Mouse (Mus musculus): ENCODE measurements around the gene Mgat3.

The Mgat3 gene

DNA sequence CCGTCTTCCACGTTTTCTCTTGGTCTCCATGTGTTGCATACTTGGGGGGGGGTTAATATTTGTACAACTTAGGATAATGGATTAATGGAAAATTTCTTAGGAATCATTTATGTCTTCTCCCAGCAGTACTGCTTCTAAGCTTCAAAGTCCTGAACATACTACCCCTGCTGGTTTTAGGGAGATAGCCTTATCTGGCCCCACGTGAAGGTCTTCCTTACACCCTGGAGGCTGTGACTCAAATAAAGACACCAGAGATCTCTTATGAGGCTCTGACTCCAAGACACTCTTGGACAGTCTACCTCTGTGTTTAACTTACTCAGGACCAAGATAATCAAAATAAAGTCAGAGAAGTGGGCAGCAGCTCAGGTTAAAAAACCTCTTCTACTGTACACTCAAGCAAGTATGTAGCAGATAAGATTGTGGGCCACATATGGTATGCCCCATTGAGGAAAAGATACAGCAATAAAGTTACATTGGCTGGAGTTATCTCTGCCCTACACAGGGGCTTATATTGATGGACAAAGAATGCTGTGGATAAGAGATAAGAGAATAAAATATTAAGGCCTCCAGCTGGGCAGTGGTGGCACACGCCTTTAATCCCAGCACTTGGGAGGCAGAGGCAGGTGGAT is 8.7 kb downstream of the Mgat3 start:
- DNase-seq = no peak

DNA sequence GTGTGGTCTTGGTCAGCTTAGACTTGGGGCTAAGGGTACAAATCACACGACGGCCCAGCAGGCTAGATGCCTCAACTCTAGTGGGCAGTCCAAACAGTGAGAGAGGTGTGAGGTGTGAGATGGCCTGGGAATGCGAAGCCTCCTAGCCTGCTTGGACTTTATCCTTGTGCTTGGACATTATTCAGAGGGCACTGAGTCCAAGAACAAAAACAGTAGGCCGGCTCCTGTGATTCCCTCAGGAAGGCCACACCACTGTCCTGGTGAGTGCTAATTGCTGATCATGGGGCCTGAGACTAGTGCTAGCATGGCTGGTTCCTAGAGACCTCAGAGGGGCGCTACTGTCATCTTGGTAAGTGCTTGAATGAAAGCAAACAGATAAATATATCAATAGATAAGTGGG is 15.4 kb downstream of the Mgat3 start:
- DNase-seq = peak; percentile 89

DNA sequence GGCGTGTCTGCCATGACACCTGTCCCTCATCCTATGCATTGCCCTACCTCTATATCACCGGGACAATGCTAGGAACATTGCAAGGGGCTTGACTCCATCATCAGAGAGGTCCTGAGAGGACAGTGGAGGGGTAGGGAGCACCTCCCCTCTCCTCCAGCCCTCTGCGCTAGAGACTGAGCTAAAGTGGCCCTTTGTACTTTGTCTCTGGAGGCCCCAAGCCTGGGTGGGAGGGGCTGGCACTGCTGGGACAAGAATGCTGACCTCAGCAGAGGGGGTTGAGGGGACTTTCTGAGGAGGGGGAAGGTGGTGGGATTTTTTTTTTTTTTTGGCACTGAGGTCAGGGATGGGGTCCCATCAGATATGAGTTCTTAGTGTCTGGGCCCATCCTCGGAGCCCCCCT is 16.6 kb downstream of the Mgat3 start:
- DNase-seq = peak; percentile 77

DNA sequence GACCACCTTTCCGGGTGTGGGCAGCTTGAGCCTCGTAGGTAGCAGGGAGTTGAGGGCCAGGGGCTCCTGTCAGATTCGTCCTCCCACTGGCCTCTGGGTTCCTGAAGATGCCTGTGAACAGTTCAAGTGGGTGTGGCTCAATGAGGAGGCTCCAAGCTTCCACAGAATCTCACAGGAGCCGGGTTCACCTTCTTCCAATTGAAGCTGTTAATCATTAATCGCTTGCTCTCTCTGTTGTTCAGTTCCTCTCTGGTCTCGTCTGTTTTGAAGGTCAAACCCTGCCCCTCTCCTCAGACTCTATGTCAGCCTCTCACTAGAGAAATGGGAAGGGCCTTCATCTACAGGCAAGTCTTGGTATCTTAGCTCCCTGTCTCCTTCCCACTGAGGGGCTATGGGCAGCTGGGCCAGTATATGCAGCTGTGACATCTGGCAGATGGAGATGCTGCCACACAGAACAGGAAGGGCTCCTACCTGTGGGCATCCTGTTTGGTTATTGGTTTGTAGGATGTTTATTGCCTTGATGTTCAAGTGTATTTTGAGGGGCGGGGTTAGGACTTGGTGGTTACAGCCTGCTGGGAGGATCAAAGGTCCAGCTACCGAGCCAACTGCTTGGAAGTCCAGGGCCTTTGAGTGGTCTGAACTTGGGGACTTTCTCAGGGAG is 18.2 kb downstream of the Mgat3 start:
- DNase-seq = peak; percentile 82

DNA sequence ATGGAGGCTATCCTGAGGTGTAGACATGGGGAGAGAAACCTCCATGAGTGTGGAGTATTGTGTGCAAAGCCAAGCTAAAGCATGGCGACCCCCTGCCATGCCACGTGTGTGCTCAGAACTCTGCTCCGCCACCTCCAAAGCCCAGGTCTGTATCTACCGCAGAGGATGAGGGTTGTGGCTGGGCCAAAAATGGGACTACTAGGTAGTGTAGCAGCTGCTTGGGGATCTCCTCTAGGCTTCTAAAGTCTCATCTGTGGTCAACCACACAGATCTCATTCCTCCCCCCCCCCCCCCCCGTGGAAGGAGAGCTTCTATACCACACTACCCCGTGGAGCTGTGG is 18.7 kb downstream of the Mgat3 start:
- DNase-seq = no peak

DNA sequence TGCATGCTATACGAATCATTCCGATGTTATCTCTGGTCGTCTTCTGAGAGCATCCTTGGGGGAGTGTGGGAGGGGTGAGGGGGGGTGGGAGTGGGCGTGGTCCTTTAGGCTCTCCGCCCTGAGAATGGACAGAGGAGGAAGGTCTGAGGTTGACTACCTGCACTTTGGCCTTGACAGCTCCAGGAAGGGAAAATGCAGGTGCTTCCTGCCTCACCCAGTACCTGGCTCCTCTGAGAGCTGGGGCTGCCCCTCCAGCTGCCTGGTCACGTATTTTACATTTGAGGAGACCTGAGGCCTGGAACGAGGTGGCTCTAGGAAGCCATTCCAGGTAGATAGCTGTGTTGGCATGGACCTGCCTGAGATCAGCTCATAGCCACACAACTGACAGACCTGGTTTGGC is 19.3 kb downstream of the Mgat3 start:
- peak; percentile 45 for DNase-seq

DNA sequence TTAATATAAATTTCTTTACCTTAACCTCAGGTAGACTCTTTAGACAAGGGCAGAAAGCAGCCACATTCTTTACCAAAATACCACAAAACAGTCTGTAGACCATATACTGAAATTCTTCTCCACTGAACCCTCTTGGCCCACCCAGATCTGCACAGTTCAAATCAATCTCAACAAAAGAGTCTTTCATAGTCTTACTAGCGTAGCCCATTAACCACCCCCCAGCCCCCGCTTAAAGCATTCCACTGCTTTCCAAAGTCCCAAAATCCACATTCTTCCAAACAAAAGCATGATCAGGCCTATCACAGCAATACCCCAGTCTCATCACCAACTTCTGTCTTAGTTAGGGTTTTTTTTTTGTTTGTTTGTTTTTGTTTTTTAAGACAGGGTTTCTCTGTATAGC is 26.0 kb downstream of the Mgat3 start:
- DNase-seq = no peak

DNA sequence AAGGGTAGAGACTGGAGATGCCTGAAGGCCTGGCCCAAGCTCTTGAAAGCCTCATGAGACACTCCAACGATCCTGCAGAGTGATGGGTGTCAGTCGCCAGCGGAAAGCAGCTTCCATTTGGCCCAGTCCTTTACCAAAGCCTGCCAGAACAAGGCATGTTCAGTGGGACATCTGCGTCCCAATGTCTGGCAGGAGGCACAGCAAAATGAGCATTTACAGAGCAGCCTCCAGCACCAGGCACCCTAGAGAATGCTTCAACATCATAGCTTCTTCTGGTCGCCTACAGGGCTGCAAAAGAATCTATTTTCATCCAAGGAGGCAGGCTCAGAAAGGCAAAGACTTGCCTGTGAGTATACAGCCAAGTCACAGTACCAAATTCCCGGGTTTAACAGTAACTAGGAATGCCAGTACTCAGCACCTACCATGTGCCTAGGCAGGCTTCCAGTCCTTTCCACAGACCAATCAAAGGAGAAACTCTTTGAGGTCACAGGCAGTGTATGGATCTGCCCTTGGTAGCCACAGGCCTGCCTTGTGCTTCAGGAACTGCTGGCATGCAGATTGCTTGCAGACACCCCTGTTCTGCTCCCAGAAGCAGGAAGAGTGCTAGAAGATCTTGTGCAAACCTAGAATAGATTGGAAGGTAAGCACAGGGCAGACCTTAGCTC is 28.7 kb downstream of the Mgat3 start:
- DNase-seq = peak; percentile 69

DNA sequence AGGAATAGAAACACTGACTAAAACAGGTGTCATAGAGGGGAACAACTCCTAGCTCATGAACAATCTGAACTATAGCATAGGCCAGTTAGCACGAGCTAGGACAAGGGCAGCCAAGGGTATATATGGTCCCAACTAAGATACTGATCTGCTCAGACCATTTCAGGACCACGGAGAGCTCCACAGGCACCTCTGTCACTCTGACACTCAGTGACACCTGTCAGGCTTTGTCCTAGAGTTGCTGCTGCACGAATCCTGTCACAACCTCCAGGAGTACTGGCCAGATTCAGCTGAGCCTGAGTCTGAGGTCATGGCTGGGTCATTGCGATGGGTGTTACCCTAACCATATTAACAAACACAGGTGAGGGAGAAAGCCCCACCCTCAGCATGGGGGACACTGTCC is 29.9 kb downstream of the Mgat3 start:
- DNase-seq = no peak

DNA sequence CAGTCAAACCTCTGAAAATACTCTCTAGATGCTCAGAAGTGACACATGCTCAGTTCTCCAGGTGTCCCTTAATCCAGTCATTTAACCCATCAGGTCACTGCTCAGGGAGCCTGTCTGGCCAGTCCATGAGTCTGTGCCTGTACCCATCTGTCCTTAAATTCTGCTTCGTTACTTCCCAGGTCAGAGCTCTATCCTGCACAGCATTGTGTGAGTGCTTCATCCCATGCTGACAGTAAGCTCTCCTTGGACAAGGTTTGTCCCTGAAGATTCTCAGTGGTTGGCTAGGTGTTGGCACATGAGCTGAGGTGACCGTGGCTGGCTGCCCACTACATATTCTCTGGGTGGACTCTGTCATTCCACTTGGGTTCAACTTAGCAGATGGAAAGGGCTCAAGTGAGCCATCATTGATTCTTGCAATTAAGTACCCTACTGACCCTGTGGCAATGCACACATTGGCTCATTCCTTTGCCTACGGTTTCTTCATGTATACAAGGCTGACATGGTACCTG is 32.6 kb downstream of the Mgat3 start:
- no peak for DNase-seq

DNA sequence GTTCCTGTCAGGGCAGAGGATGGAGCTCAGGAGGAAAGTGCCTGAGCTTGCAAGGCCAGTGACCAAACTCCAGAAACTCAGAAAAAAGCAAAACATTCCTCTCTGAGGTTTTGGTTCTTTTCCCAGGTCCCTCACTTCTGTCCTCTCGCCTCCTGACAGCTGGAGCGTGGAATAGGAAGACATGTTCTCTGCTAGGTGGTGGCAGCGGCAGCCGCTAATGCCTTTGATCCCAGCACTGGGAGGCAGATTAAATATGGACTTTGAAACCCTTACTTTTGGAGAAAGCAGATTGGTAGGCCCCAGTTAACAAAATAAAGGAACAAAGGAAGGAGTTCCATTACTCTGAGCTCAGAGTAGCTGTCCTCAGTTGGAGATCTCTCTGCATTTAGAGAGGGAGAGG is 34.9 kb downstream of the Mgat3 start:
- peak; percentile 68 for DNase-seq

DNA sequence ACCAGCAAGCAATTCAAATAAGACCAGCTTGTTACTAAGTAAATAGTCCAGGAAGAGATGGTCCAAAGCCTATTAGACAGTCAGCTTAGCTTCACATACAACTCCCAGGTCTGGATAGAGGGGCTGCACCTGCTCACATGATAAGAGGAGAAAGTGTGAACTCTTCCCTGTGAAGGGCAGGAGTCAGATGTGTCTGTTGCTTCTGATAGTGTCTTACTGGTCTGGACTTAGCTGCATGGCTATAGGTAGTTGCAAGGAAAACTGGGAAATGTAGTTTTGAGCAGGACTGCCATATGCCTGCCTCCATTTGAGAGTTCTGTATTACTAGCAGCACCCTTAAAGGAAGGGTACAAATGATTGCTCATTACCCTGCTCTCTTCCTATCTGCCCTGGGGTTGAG is 40.2 kb downstream of the Mgat3 start:
- no peak for DNase-seq

DNA sequence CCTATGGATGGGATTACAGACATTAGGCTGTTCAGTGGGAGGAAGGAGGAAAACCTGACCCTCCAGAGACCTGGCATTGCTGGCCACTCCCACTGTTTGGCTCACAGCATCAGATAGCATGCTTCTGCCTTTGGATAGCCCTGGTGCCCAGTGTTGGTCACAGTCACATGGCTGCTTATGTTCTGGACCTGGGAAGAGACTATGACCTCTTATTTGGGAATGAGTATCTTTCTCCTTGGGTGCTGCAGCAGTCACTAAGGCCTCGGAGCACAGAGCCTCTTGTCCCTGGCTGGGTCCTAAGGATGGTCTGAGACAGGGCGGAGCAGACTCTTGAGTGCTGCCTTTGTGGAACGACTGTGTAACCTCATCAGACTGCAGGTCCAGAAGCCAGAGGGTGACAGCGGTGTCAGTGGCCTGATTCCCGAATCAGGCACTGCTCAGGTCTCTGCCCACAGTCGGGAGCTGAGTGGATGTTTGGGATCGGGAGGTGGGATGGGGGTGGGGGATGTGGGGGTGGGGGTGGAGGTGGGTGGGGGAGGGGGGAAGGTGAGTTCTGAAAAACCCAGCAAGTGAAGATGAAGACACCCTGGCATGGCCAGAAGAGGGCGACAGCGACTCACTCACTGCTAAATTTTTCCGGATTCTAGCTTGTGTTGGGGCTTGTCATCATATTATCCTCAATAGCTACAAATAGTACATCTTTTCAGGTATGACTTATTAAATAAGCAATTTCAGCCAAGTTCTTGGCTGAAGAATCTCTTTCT is 42.4 kb downstream of the Mgat3 start:
- DNase-seq = no peak

DNA sequence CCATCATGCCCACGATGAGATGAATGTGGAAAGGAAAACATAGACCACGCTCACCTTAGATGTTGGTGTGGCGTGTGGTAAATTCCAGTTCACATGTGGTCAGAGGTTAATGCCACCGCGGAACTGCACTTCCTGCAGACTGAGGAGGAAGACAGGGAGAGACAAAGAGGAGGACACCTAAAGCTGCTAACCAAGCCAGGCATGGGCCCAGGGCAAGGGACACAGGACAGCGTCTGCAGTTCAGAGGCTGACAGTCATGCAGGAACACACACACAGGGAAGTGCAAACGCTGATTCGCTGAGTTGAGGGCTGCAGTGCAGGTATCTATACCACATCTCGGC is 42.9 kb downstream of the Mgat3 start:
- DNase-seq = no peak

DNA sequence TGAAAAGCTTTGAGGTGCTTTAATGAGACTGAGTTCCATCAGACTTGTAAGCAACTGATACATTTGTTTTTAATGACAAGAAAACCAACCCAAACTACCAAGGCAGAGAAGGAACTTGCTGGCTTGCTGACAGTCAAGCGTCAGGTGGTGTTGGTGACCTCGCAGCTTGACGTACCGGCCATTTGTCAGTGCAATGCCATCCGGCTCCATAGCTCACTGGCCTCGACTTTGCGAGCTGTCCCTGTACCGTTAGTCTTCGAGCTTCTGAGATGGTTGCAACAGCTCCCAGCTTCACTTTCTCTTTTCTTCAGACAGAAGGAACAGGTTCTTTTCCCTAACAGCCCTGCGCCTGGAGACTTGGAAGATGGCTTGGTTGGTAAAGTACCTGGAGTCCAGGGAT is 44.0 kb downstream of the Mgat3 start:
- no peak for DNase-seq

DNA sequence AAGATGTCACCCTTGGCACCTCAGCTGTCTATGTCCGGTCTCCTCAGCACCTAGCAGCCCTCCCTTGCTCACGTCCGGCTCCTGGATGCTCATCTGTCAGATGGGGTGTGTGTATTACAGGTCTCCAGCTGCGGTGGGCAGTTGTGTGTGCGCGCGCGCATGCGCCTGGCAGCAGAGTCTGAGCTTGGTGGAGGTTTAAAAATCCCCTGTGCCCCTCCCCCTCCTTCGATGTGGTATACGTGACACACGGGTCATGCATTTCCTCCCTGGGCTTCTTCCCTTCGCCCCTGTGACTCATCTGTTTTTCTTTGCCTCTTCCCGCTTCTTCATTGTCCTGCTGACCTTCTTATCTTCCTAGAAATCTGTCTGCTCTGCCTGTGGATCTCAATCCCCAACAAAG is 45.7 kb downstream of the Mgat3 start:
- no peak for DNase-seq

DNA sequence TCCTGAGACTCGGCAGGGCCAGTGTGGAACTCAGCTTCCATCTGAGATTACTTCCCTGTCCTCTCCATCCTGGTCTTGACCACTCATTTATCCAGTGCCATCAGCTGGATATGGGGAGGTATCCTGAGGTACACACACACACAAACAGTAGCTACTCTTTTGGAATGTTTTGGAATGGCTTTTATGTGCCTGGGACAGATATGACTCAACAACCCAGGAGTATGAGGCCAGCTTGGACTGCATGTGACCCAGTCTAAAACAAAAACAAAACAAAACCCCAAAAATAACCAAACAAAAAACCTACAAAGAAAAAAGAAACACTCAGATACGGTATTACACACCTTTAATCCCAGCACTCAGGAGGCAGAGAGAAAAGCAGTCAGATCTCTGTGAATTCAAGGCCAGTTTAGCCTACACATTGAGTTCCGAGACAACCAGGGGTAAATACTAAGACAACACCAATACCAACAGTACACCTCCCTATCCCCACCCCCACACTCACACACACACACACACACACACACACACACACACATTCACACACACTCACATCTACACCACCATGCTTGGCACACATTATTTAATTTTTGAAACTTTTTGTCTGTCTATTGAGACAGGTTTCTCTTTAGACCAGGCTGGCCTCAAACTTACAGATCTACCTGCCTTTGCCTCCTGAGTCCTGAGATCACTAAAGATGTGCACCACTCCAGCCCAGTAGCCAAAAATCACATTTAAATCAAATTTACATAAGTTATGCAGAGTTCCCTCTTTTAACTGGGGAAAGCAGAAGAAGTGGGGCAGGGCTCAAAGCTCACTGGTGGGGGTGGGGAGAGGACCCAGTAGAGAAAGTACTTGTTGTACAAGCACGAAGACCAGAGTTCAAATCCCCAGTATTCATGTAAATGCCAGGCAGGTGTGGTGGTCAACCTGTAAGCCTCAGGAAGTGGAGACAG is 46.5 kb downstream of the Mgat3 start:
- no peak for DNase-seq

DNA sequence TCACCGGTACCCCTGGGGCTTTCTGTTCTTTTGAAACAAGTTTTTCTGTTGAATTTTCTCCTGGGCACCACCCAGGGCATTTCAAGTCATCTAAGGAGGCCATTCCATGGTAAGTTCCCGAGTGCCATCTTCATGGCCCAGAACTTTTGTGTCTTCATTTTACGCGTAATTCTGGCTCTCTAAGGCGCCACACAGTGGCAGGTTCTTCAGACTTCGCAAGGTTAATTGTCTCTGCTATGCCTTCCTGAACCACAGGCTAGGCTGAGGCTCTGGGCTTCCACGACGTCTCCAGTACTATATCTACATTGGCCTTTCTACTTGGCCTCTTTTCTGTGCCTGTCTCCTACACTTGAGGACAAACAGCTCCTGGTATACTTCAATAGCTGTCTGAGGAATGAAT is 47.5 kb downstream of the Mgat3 start:
- no peak for DNase-seq

DNA sequence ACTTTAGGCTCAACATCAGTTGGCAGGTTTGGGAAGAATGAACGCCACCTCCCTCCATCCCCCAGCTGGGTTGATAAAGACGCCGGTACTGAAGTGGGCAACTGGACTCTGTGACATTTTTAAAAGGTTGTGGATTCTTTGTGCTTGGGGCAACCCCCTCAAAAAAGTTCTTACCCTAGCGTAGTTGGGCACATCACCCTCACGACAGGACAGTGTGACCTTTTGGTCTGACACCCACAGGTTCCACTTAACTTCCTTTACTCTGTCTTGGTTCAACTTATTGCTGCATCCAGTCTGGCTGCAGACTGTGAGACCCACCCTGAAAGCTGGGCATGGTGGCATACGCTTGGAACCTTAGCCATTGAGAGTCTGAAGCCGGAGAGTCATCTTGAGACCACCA is 50.2 kb downstream of the Mgat3 start:
- DNase-seq = no peak

DNA sequence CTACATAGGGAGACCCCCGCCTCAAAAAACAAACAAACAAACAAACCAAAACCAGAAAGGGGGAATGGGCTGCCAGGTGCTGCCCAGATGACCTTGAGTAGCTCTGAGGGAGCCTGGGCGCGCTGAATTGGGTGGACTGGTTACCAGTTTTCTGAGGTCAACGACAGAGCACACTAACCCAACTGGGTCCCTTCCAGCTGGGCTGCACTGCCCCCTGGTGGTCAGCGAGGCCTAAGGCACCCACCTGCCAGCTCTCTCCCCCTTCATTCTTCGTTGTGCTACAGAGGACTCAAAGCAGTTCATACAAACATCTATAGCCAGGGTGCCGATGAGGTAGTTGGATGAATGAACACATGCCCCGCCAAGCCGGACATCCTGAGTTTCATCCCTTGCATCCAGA is 51.7 kb downstream of the Mgat3 start:
- peak; percentile 57 for DNase-seq

DNA sequence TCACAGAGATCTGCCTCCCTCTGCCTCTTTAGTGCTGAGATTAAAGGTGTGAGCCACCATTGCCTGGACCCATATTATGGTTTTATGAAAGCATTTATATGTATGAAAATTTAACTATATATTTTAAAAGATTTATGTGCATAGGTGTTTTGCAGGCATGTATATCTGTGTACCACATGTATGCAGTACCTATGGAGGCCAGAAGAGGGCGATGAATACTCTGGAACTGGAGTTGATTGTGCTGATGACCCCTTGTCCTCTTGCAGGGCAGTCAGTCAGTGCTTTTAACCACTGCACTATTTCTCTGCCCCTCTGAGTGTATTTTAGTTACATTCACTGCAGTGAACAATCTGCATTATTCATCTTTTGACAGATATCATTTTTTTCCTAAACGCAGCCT is 52.3 kb downstream of the Mgat3 start:
- peak; percentile 42 for DNase-seq

DNA sequence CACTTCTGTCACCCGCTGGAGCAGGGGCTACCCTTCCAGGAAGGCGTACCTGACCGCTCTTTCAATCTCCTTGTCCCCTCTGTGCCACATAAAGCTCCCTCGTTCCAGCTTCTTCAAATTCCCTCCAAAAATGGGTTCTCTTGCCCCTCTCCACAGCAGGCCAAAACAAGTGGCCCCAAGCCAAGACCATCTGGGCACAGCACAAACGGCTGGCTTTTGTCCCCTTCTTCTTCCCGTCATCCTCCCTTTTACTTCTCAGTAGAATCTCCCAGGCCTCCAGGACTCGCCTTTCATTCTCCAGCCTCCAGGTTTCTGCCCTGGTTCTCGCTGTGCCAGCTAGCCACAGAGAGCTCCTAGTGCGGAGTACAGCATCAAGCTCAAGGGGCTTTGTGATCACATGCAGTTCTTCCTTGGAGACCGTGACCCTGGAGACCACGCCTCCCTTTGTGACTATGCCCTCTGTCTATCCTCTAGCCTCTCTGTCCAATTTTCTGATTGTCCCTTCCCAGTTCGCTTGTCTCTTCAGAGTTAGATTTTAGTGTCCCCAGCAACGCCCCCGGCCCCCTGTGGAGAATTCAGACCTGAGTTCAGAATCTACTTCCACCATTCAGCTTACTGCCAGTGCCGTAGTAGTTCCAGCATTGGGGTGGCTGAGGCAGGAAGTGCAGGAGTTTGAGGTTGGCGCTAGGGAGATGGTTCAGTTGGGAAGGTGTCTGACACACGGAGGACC is 54.7 kb downstream of the Mgat3 start:
- DNase-seq = no peak
